Mouse (Mus musculus): ENCODE measurements around the gene Urah. TPM values are rescaled to one million over a fixed set of nuclear protein-coding genes. Genes with fewer than 3 reads are reported as not detected.

Gene Urah
- polyA plus RNA-seq, 1 experiment from 2014 or later = not detected

- peaks cover 18% of the 10 kb centered on the region for H3K4me1 ChIP-seq (replicated peaks)
- H3K27ac ChIP-seq (replicated peaks) = peak overlapping the region; percentile 90
- WGBS = 45% methylated on average over 5 of the region's 5 CpGs
- H3K9ac ChIP-seq = peak overlapping the region; percentile 78
- 0 out of 2 replicates have a peak, but pooled peaks cover 4% of the 10 kb centered on the region for H3K27me3 ChIP-seq
- H3K36me3 ChIP-seq = peaks cover 11% of the 10 kb centered on the region
- peak overlapping the region; percentile 64 for H3K4me3 ChIP-seq
- peak; percentile 68 for ATAC-seq (ENCODE audit: low read depth)
- peak overlapping the region; percentile 66 for H3K4me2 ChIP-seq
- no peaks in the 10 kb centered on the region for H3K9me3 ChIP-seq
Measured at GRCm38 (mm10) chr7:140821305-140821652, 13.5 kb upstream of the Urah start.

DNA sequence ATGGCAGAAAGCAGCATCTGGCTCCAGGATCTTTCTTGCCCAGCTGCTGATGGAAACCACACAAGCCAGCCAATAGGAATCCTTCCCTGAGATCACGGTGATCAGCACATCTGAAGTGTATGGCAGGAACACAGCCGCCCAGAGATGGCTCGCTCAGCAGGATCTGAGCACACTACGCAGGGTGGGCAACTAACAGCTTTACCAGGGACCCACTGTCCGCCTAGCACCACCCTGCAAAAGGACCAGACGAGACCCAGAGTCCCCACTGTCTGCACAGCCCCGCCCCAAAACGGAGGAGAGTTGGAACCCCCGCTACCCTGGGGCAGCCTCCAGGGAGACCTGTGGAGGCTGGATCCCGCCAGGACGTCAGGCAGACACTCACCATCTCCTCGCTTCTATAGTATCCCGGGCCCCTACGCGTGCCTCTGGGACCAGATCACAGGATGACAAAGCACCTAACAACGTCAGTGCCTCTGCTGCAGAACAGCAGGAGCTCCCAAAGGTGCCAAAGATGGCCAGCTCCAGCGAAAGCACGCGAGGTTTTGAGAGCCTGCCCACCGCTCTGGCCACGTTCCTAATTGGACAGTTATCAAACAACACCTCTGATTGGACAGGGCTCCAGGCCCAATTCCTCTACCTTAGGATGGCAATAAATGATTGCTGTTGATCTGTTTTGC, 13.0 kb upstream of the Urah start, which contains the start of gene Zfp941:
Gene Zfp941 (minus strand): TSS at position 526 of the 677 bp plus-strand sequence.
- Histone ChIP-seq H3K9me3 (no peaks in the 10 kb centered on the region), H3K4me2 (peak within 1 kb of the TSS; percentile 66)
- WGBS = 2% methylated on average over 21 of the region's 21 CpGs

DNA sequence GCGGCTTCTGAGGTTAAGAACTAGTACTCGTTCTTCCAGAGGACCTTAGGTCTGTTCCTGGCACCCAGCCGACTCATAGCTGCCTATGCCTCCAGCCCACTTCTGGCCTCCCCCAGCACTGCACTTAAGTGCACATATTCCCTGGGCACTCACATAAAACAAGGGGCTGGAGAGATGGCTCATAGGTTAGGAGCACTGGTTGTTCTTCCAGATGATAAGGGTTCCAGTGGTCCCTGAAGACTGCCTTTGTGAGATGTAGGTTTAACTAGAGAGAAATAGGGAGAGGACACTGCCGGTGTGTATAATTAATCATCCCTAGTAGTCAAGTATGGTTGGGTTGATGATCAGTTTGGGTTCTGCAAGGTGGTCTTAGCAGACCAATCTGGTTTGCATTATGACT, 12.1 kb upstream of the Urah start:
- H3K27me3 ChIP-seq = 0 out of 2 replicates have a peak, but pooled peaks cover 4% of the 10 kb centered on the region
- WGBS = 87% methylated on average over 4 of the region's 4 CpGs

More for the DNA sequence above, 13.0 kb upstream of the Urah start, which contains the start of gene Zfp941:
- peaks cover 18% of the 10 kb centered on the region for H3K4me1 ChIP-seq (replicated peaks)
- H3K9ac ChIP-seq = peak within 1 kb of the TSS; percentile 78
- H3K27me3 ChIP-seq = 0 out of 2 replicates have a peak, but pooled peaks cover 4% of the 10 kb centered on the region
- peaks cover 11% of the 10 kb centered on the region for H3K36me3 ChIP-seq
- H3K27ac ChIP-seq (replicated peaks) = peak within 1 kb of the TSS; percentile 90
- peak within 1 kb of the TSS; percentile 64 for H3K4me3 ChIP-seq
- ATAC-seq (ENCODE audit: low read depth) = peak; percentile 93

DNA sequence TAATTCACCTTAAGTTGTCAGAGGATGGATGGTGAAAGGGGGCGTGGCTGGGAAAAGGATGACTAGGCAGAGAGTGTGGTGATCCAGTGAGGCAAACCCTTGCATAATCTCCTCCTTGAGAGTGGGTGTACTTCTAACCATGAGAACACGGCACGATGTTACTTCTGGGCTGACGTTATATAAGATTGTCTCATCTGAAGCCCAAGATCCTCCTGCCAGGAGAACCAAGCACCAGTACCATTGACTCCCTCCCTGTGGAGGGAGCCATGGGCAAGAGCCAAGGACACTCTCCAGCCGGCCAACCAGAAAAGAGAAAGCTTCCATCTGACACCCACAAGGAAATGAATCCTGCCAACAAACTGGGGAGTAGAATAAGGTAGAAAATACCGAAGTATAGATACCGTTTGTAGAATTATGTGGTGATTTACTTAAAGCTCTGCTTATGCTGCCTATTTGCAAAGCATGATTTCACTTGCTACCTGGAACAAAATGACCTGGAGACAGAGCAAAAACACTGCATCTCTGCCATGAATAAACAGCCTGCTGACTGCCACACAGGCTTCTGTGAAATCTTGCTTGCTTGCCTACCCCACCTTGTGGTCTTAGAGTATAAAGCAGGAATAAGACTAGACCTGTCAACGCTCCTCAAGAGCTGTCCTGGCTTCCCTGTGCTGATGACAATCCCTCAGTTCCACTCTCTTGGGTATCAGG, 6.5 kb upstream of the Urah start:
- Histone ChIP-seq H3K4me2 (no peak overlapping the region), H3K9me3 (no peaks in the 10 kb centered on the region), H3K27ac (replicated peaks) (no peak overlapping the region), H3K4me3 (no peak overlapping the region), H3K9ac (no peak overlapping the region), H3K27me3 (no peaks in the 10 kb centered on the region), H3K4me1 (replicated peaks) (no peaks in the 10 kb centered on the region), H3K36me3 (no peaks in the 10 kb centered on the region)
- ATAC-seq (ENCODE audit: low read depth) = peak; percentile 32; the same call in 1 of the 2 replicates
- 49% methylated on average over 8 of the region's 8 CpGs for WGBS

More for the DNA sequence above, 12.1 kb upstream of the Urah start:
- Histone ChIP-seq H3K36me3 (peaks cover 5% of the 10 kb centered on the region), H3K27ac (replicated peaks) (no peak overlapping the region), H3K9ac (no peak overlapping the region), H3K4me1 (replicated peaks) (peaks cover 18% of the 10 kb centered on the region), H3K4me3 (no peak overlapping the region), H3K4me2 (no peak overlapping the region), H3K9me3 (no peaks in the 10 kb centered on the region)
- ATAC-seq (ENCODE audit: low read depth) = no peak

GRCm38 (mm10) chr7:140831447-140831846, 3.4 kb upstream of the Urah start:
- no peak for ATAC-seq (ENCODE audit: low read depth)
- WGBS = 73% methylated on average over 6 of the region's 6 CpGs
- Histone ChIP-seq H3K4me1 (replicated peaks) (no peaks in the 10 kb centered on the region), H3K36me3 (no peaks in the 10 kb centered on the region), H3K9ac (no peak overlapping the region), H3K4me3 (no peak overlapping the region), H3K9me3 (no peaks in the 10 kb centered on the region), H3K4me2 (no peak overlapping the region), H3K27me3 (no peaks in the 10 kb centered on the region), H3K27ac (replicated peaks) (no peak overlapping the region)

DNA sequence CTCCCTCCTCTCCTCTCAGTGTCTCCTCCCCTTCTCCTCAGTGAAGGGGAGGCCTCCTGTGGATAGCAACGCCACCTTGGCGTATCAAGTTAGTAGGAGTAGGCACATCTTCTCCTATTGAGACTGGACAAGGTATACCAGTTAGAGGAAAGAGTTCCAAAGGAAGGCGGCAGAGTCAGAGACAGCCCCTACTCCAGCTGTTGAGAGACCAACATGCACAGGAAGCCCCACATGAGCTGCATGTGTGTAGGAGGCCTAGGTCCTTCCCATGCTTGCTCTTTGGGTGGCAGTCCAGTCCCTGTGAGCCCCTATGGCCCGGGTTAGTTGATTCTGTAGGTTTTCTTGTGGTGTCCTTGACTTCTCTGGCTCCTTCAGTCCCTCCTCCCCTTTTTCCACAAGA, 1.5 kb upstream of the Urah start:
- Histone ChIP-seq H3K9ac (no peak overlapping the region), H3K27ac (replicated peaks) (no peak overlapping the region), H3K4me2 (no peak overlapping the region), H3K4me3 (no peak overlapping the region), H3K4me1 (replicated peaks) (no peaks in the 10 kb centered on the region), H3K36me3 (no peaks in the 10 kb centered on the region), H3K9me3 (no peaks in the 10 kb centered on the region), H3K27me3 (no peaks in the 10 kb centered on the region)
- WGBS = 85% methylated on average over 4 of the region's 4 CpGs
- ATAC-seq (ENCODE audit: low read depth) = no peak

GRCm38 (mm10) chr7:140835758-140836087, 905 bp downstream of the Urah start:
- no peak for ATAC-seq (ENCODE audit: low read depth)
- WGBS = 92% methylated on average over 2 of the region's 2 CpGs
- Histone ChIP-seq H3K4me3 (no peak overlapping the region), H3K9me3 (no peaks in the 10 kb centered on the region), H3K36me3 (no peaks in the 10 kb centered on the region), H3K4me1 (replicated peaks) (no peaks in the 10 kb centered on the region), H3K27ac (replicated peaks) (no peak overlapping the region), H3K4me2 (no peak overlapping the region), H3K27me3 (peaks cover 12% of the 10 kb centered on the region), H3K9ac (no peak overlapping the region)

GRCm38 (mm10) chr7:140836243-140837115, 1.7 kb downstream of the Urah start:
- Histone ChIP-seq H3K36me3 (no peaks in the 10 kb centered on the region), H3K4me1 (replicated peaks) (no peaks in the 10 kb centered on the region), H3K4me2 (no peak overlapping the region), H3K27me3 (peaks cover 18% of the 10 kb centered on the region), H3K27ac (replicated peaks) (no peak overlapping the region), H3K4me3 (no peak overlapping the region), H3K9me3 (no peaks in the 10 kb centered on the region), H3K9ac (no peak overlapping the region)
- 89% methylated on average over 9 of the region's 9 CpGs for WGBS
- ATAC-seq (ENCODE audit: low read depth) = no peak

- Histone ChIP-seq H3K4me2 (no peak overlapping the region), H3K27me3 (peaks cover 36% of the 10 kb centered on the region), H3K36me3 (no peaks in the 10 kb centered on the region), H3K9ac (no peak overlapping the region), H3K27ac (replicated peaks) (no peak overlapping the region), H3K4me1 (replicated peaks) (no peaks in the 10 kb centered on the region), H3K4me3 (no peak overlapping the region), H3K9me3 (no peaks in the 10 kb centered on the region)
- ATAC-seq (ENCODE audit: low read depth) = no peak
- 69% methylated on average over 5 of the region's 5 CpGs for WGBS
Measured at GRCm38 (mm10) chr7:140839556-140839955, 4.7 kb downstream of the Urah start.

DNA sequence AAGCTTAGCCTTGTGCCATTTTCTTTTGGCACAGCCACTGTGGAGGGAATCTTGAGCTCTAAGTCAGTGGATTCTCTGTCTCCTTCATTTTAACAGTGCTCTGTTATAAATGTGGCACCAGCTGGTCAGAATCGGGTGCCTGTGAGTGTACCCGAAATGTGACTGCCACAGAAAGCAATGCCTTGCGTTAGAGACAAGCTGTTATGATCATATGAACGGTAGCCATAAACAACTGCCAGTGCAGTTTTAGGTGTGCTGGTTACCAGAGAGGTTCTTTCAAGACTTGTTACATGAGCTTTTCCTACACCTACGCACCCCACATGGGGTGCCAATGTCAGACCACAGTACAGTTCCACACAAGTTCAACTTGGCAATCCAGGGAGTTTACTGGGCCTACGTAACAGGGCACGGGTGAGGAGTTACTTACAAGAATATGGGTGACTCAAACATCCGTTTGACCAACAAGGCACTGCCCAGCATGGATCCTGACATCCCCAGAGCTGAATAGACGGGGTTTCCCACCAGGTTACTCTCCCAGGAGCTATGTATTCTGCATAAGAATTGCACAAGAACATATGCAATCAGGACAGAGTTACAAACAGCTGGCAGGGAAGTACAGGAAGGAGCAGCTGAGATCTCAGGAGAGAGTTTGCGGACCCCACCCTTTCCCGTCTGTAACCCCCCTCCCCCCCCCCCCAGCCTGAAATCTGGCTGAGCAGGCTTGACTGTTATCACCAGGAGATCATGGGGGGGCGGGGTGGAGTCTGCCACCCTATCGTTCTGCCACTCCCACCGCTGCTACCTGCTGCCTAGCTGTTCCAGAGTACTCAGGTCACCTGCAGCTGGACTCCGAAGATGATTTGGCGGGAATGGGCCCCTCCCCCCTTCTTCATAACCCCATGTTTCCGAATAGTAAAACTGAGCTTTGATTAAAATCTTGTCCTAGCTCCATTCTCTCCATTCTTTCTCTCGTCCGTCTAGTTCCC, 6.2 kb downstream of the Urah start:
- 38% methylated on average over 19 of the region's 19 CpGs for WGBS
- H3K27me3 ChIP-seq = peaks cover 36% of the 10 kb centered on the region
- H3K4me3 ChIP-seq = no peak overlapping the region
- H3K4me1 ChIP-seq (replicated peaks) = no peaks in the 10 kb centered on the region
- no peak overlapping the region for H3K27ac ChIP-seq (replicated peaks)
- no peaks in the 10 kb centered on the region for H3K9me3 ChIP-seq
- H3K9ac ChIP-seq = no peak overlapping the region
- H3K4me2 ChIP-seq = no peak overlapping the region
- no peak for ATAC-seq (ENCODE audit: low read depth)
- no peaks in the 10 kb centered on the region for H3K36me3 ChIP-seq

DNA sequence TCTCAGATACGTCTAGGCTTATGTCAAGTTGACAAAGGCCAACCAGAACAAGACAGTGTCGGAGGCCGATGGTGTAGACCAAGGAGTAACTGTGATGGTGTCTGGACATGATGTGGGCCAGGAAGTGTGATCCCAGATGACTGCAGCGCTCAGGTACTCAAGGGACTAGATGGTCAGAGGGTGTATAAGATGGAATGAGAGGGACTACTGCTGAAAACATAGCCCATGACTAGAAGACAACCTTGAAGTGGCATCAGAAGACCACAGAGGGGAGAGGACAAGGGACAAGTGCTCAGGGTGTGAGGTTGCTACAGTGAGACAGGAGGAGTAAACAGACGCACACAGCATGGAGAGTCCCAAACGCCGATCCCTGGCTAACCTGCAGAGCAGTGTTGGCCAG, 9.0 kb downstream of the Urah start:
- no peak for ATAC-seq (ENCODE audit: low read depth)
- Histone ChIP-seq H3K27me3 (peaks cover 41% of the 10 kb centered on the region), H3K9me3 (no peaks in the 10 kb centered on the region), H3K27ac (replicated peaks) (no peak overlapping the region), H3K4me1 (replicated peaks) (no peaks in the 10 kb centered on the region), H3K36me3 (no peaks in the 10 kb centered on the region), H3K4me2 (no peak overlapping the region), H3K9ac (no peak overlapping the region), H3K4me3 (no peak overlapping the region)
- 82% methylated on average over 7 of the region's 7 CpGs for WGBS
